7 mouse cellular contexts compared by ENCODE assay signal in the genomic region with DNA sequence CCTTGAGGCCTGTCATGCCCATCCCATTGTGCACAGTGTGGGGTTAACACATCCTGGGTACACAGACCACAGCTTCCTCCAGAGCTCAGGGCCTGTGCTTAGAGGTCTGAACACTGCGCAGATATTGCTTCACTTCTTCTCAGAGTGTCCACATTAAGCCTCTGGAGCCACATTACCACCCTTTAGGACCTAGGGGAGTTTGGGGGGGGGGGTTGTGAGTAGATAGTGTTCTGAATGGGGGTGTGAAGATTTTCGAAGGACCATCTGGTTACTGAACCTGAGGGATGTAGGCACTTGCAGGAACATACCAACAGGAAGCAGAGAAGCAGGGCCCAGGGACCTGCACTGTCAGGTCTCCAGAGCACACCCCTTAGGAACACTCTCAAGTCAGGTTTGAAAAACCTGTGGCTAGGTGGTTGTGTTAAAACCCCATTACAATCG. TPM values are rescaled to one million over a fixed set of nuclear protein-coding genes. Genes with fewer than 3 reads are reported as not detected.
DNase-seq lines count a peak whose midpoint lies in the region; ATAC-seq lines count a peak whose summit lies in the region.

No protein-coding gene starts in this region.

- H3K9ac ChIP-seq in hindbrain, embryonic 15.5 days: no peak overlapping the region; the same call in 1 of the 2 replicates

- H3K9me3 ChIP-seq in hindbrain, embryonic 15.5 days: no peaks in the 10 kb centered on the region

- no peaks in the 10 kb centered on the region for H3K36me3 ChIP-seq in hindbrain, embryonic 15.5 days

- H3K4me2 ChIP-seq in hindbrain, embryonic 15.5 days: peak overlapping the region; percentile 26

- DNase-seq in A20 (ENCODE audit: low read depth, low spot score): peak; percentile 67
- peak; percentile 71 for DNase-seq in CD4-positive, CD25-positive, alpha-beta regulatory T cell, adult 2 months (ENCODE audit: low read depth, low spot score)
- no peak for DNase-seq in frontal cortex, adult 2 months (ENCODE audit: extremely low spot score in 1 of 2, low spot score in 1 of 2)
- DNase-seq in urinary bladder, postnatal 25 days (ENCODE audit: low spot score): no peak
- no peak for DNase-seq in cerebellum, adult 18-20 months

- H3K27ac ChIP-seq in hindbrain, embryonic 15.5 days (replicated peaks): no peak overlapping the region; the same call in 1 of the 2 replicates

- H3K4me3 ChIP-seq in hindbrain, embryonic 15.5 days: no peak overlapping the region

- ATAC-seq in hindbrain, embryonic 15.5 days (ENCODE audit: low FRiP score, low read depth): no peak
- ATAC-seq in megakaryocyte, adult 5-6 weeks (ENCODE audit: poor library complexity, severe bottlenecking): peak; percentile 71

- H3K27me3 ChIP-seq in hindbrain, embryonic 15.5 days: peaks cover 52% of the 10 kb centered on the region

- H3K4me1 ChIP-seq in hindbrain, embryonic 15.5 days (replicated peaks): peaks cover 33% of the 10 kb centered on the region

- 59% methylated on average over 3 of the region's 3 CpGs for WGBS in hindbrain, embryonic 15.5 days

RNA-seq across cellular contexts. Expression of a gene that starts 3.3 kb away (rescaled TPM):
- polyA plus RNA-seq in hindbrain, embryonic 15.5 days (2015; fragmentation: Nextera tagmentation; extraction: Ambion mirVana): 8.7 TPM in 2 replicates
- 89.0 and 92.7 TPM in 2 replicates for total RNA-seq in megakaryocyte, adult 5-6 weeks (2015)
- 95.8 and 106 TPM in 2 replicates for total RNA-seq in megakaryocyte, adult 5-6 weeks (2017)
- 3.1 and 4.6 TPM in 2 replicates for polyA plus RNA-seq in frontal cortex, adult 2 months (2012; rRNA removed)

Comparison
In these comparisons a context has a peak if more than half of its experiments do, and no peak if none do; other contexts are left out.
1. DNase-seq: peak in A20 (single experiment) and CD4-positive, CD25-positive, alpha-beta regulatory T cell, adult 2 months (single experiment); none in frontal cortex, adult 2 months (0 of 2), urinary bladder, postnatal 25 days (single experiment) and cerebellum, adult 18-20 months (0 of 2).